Mouse (Mus musculus) limb, embryonic 10.5 days (tissue): ENCODE data around the gene Mmp21. TPM values are rescaled to one million over a fixed set of nuclear protein-coding genes. Genes with fewer than 3 reads are reported as not detected.

Experiments
- DNase-seq: peaks from one replicate; pipeline ENCODE4 v3.0.0-alpha.2; 2017; ENCODE audit warnings: low spot score
- H3K27ac ChIP-seq: fragments of 300-500 bp; sonication (generic); 2 replicates; pipeline ENCODE4 v1.5.1; 2016; ENCODE audit warnings: mild to moderate bottlenecking
- H3K27me3 ChIP-seq: fragments of 300-500 bp; sonication (generic); 2 replicates; pipeline ENCODE4 v1.6.1; 2016; ENCODE audit warnings: low read depth, mild to moderate bottlenecking; ENCODE audit not compliant: poor library complexity, severe bottlenecking
- H3K36me3 ChIP-seq: fragments of 300-500 bp; sonication (generic); 2 replicates; pipeline ENCODE4 v1.6.1; 2016; ENCODE audit warnings: mild to moderate bottlenecking, moderate library complexity
- H3K4me1 ChIP-seq: fragments of 300-500 bp; sonication (generic); 2 replicates; pipeline ENCODE4 v1.6.1; 2016
- H3K4me3 ChIP-seq: fragments of 300-500 bp; sonication (generic); 2 replicates; pipeline ENCODE4 v1.5.1; 2016; ENCODE audit warnings: mild to moderate bottlenecking, moderate library complexity
- H3K9me3 ChIP-seq: fragments of 300-500 bp; sonication (generic); replicated peaks from 2 replicates; pipeline ENCODE4 v1.6.1; 2016; ENCODE audit warnings: mild to moderate bottlenecking
- WGBS: fragments of 180-500 bp; shearing (Covaris S2); methylation state at CpG from one replicate; pipeline ENCODE4 v1.1.7; 2016; 5-methylcytosine and 5-hydroxymethylcytosine counted together
- polyA plus RNA-seq: library from polyadenylated mRNA; unstranded; fragments of >200 nt; fragmentation: Nextera tagmentation; extraction: Ambion mirVana; gene quantifications from 2 replicates; pipeline ENCODE4 v1.2.1, GENCODE M21; 2016

Gene Mmp21
- polyA plus RNA-seq, 1 experiment from 2014 or later = 0.18 TPM

DNA sequence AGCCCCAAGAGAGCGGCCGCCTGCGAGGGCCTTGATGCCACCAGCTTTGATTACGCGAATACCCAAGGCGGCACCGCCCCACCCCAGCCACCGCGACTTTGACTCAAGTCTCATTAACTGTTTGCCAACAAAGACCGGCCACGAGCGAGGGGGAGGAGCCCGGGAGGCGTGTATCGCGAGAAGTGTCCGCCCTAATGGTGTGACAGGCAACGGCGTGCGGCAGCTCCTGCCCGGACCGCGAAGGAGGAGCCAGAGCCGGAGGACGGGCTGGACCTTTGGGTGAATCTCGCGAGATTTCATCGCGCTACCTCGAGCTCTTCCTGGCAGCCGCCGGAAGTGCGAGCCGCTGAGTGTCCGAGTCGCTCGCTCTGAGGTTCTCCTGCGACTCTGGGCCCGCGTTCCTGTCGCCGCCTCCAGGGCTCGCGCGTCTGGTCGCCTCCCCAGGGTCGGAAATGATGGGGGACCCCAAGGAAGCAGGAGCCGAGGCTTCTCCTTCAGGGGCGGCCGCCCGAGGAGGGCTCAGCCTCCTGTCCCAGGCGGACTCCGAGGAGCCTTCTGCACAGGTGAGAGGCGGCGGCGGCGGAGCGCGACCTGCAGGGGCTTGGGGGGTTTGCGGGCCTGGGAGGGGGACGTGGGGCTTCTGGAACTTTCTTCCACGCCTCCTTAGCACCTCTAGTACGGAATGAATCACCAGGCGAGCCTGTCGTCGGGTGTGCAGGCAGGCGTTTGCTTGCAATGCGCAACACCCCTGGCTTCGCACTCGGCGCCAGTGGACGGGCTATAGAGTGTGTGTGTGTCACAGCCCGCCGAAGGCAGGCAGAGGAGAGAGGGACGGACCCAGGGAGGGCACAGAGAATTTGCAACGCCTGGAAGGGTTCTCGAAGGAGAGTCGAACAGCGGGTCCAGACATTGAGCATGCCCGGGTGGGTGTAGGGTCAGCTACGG is 42.2 kb downstream of the Mmp21 start, which contains the start of gene Edrf1:
TSS of gene Edrf1 (plus strand) at position 183 of the 945 bp plus-strand sequence.
- peaks cover 36% of the 10 kb centered on the region for H3K4me1 ChIP-seq
- peak; percentile 98 for DNase-seq
- no peaks in the 10 kb centered on the region for H3K27me3 ChIP-seq
- H3K27ac ChIP-seq = peak within 1 kb of the TSS; percentile 95
- WGBS = under 1% methylated on average over 81 of the region's 81 CpGs
- peaks cover 38% of the 10 kb centered on the region for H3K36me3 ChIP-seq
- H3K4me3 ChIP-seq = peak within 1 kb of the TSS; percentile 98
- H3K9me3 ChIP-seq = no peaks in the 10 kb centered on the region

DNA sequence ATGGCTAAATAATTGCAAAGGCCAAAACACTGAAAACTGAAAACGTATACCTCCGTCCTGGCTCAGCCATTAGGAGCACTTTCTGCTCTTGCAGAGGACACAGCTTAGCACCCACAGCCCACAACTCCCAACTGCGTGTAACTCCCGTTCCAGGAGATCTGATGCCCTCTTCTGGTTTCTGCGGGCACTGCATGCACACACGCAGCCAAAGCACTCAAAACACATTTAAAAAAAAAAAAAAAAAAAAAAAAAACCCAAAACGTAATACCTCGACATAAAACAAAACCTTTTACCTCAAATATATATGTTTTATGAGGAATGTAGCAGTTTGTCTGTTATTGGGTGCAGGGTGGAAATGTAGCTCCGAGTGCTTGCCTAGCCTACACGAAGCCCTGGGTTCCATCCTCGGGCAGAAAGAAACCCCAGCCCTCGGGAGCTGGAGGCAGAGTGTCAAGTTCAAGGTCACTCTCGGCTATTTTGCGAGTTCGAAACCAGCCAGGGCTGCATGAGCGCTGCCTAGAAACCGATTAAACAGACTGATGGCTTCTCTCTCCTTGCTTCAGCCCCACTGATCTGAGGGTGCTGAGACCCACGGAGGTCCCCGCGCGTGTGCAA is 43.0 kb downstream of the Mmp21 start:
- H3K9me3 ChIP-seq = no peaks in the 10 kb centered on the region
- 2% methylated on average over 21 of the region's 21 CpGs for WGBS
- H3K4me3 ChIP-seq = peak overlapping the region; percentile 98

DNA sequence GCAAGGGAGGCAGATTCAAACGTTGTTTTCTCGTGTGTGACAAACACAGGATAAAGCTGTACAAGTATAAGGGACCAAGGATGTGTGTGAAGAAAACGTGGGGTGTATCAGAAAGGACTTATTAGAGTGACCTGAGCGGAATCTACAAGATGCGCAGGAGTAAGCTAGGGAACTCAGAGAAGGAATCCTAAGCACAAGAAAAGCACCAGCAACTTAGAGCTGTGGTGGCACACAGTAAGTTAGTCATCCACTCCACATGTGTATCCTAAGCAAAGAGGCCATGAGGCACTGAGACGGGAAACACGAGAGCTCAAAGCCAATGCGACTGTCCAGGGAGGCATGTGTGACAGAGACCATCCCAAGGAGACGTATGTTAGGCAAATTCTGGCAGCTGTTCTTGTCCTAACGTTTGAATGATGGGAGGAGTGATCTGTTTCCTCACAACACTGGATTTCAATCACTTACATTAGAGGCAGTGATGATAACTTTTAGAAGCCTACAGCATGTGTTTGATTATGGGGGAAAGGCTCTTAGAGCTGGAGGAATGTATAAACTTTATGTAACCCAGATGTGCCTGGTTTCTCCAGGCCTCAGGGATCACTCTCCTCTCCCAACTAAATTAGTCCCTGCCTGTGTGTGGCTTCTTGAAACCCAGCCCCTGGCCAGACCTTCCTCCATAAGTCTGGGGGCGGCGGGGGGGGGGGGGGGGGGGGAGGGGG is 44.8 kb downstream of the Mmp21 start:
- Histone ChIP-seq H3K4me1 (peaks cover 36% of the 10 kb centered on the region), H3K4me3 (no peak overlapping the region), H3K27me3 (no peaks in the 10 kb centered on the region), H3K27ac (peak overlapping the region; percentile 79), H3K36me3 (peaks cover 12% of the 10 kb centered on the region), H3K9me3 (no peaks in the 10 kb centered on the region)
- peak; percentile 62 for DNase-seq
- 35% methylated on average over 10 of the region's 12 CpGs for WGBS

More for the DNA sequence above, 43.0 kb downstream of the Mmp21 start:
- H3K27ac ChIP-seq = peak overlapping the region; percentile 95
- peaks cover 36% of the 10 kb centered on the region for H3K4me1 ChIP-seq
- peak; percentile 89 for DNase-seq
- peaks cover 30% of the 10 kb centered on the region for H3K36me3 ChIP-seq
- no peaks in the 10 kb centered on the region for H3K27me3 ChIP-seq

DNA sequence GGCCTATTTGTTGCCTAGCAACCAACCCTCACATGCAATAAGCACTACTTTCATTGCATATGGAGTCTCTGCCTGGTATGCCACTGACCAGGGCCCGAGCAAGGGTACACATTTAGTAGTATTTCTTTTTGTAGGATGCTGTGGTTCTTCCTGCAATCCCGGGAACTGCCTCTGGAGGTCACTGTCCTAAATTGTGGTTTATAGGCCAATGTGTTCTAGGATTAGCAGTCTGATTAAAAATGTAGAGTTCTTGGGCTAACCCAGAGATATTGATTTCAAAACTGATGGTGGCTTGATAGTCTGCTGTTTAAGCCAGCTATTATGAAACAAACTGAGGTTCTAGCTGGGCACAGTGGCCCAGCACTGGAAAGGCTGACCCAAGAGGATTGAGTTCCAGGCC is 47.4 kb downstream of the Mmp21 start:
- WGBS = 38% methylated on average over 2 of the region's 2 CpGs
- peak; percentile 63 for DNase-seq
- H3K36me3 ChIP-seq = no peaks in the 10 kb centered on the region
- no peaks in the 10 kb centered on the region for H3K9me3 ChIP-seq
- no peak overlapping the region for H3K27ac ChIP-seq
- H3K4me1 ChIP-seq = peaks cover 25% of the 10 kb centered on the region
- no peaks in the 10 kb centered on the region for H3K27me3 ChIP-seq
- no peak overlapping the region for H3K4me3 ChIP-seq

DNA sequence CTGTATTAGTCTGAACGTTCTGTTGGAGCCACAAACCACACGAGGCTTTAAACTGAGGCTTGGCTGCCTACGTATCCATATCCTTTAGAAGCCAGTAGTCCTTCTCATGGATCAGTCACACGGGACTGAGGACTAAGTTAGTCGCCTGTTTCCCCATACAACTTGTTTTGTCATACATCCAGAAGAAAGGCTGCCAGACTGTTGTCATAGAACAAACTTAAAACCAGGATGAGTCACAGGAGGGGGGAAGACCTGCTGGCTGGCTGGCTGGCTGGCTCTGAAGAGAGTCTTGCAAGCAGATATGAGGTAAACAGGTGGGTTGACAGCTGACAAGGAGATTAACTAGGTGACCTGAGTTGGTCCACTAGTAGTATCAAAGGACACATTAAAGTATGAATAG is 49.0 kb downstream of the Mmp21 start:
- Histone ChIP-seq H3K9me3 (no peaks in the 10 kb centered on the region), H3K4me1 (peaks cover 19% of the 10 kb centered on the region), H3K27ac (no peak overlapping the region), H3K27me3 (no peaks in the 10 kb centered on the region), H3K36me3 (no peaks in the 10 kb centered on the region), H3K4me3 (no peak overlapping the region)
- WGBS = 85% methylated on average over 5 of the region's 5 CpGs
- DNase-seq = no peak

DNA sequence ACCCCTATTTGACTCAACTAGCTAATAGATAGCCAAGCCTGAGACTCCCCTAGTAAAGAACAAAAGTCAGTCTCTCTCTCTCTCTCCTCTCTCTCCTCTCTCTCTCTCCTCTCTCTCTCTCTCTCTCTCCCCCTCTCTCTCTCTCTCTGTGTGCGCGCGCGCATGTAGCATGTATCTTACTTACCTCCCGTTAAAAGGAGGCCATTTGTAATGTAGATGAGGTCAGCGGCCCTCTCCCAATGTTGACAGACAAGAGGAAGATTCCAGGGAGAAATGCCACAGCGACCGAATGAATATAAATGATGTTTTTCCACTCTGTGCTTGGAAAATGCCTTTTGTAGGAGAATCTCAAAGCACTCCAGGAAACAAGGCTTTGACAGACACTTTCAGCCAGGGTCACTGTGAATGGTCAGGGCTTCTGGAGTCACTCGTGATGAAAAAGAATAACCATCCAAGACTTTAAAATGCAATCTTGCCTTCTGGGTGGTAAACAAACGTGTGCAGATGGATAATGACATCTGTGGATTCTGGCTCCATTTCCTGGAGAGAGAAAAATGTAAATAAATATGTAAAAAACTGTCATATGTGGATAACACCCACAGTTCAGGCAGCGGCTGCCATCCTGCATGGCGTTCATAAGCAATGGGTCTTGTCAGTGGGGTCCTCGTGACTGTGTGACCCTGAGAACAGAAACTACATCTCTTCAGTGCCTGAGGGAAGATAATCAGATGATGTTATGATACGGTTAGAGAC is 52.5 kb downstream of the Mmp21 start:
- Histone ChIP-seq H3K4me3 (no peak overlapping the region), H3K4me1 (no peaks in the 10 kb centered on the region), H3K36me3 (no peaks in the 10 kb centered on the region), H3K27ac (no peak overlapping the region), H3K9me3 (no peaks in the 10 kb centered on the region), H3K27me3 (peaks cover 4% of the 10 kb centered on the region; the same call in 1 of the 2 replicates)
- no peak for DNase-seq
- WGBS = 68% methylated on average over 14 of the region's 14 CpGs

Other genes with a start within 250 kb of the Mmp21 start
- not detected in 2 replicates for gene Tex36, start 77.9 kb downstream of the Mmp21 start, polyA plus RNA-seq
- 29.8 and 30.3 TPM in 2 replicates for gene Edrf1, start 42.5 kb downstream of the Mmp21 start, polyA plus RNA-seq
- gene Bccip, start 29.3 kb upstream of the Mmp21 start, polyA plus RNA-seq = 234 and 236 TPM in 2 replicates
- 34.0 and 34.4 TPM in 2 replicates for gene Uros, start 30.0 kb upstream of the Mmp21 start, polyA plus RNA-seq
- gene Fank1, start 96.8 kb upstream of the Mmp21 start, polyA plus RNA-seq = 0.41 TPM in 1 of 2 replicates, not detected in the other
- gene Dhx32, start 102.7 kb upstream of the Mmp21 start, polyA plus RNA-seq = 18.0 and 19.3 TPM in 2 replicates